Mouse (Mus musculus) forebrain, embryonic 10.5 days (tissue): Measurements from ENCODE around the gene Ccdc173. TPM values are rescaled to one million over a fixed set of nuclear protein-coding genes. Genes with fewer than 3 reads are reported as not detected.

Experiments used
- DNase-seq: peaks from one replicate; pipeline ENCODE4 v3.0.0-alpha.2; 2017; ENCODE audit warnings: low spot score; ENCODE audit errors: extremely low spot score
- H3K27ac ChIP-seq: fragments of 300-500 bp; sonication (generic); 2 replicates; pipeline ENCODE4 v1.5.1; 2016; ENCODE audit warnings: mild to moderate bottlenecking
- H3K27me3 ChIP-seq: fragments of 300-500 bp; sonication (generic); 2 replicates; pipeline ENCODE4 v1.6.1; 2016; ENCODE audit warnings: mild to moderate bottlenecking; ENCODE audit not compliant: poor library complexity, severe bottlenecking
- H3K36me3 ChIP-seq: fragments of 300-500 bp; sonication (generic); replicated peaks from 2 replicates; pipeline ENCODE4 v1.6.1; 2016; ENCODE audit warnings: mild to moderate bottlenecking, moderate library complexity
- H3K4me1 ChIP-seq: fragments of 300-500 bp; sonication (generic); 2 replicates; pipeline ENCODE4 v1.6.1; 2016
- H3K4me3 ChIP-seq: fragments of 300-500 bp; sonication (generic); 2 replicates; pipeline ENCODE4 v1.5.1; 2016; ENCODE audit warnings: mild to moderate bottlenecking, moderate library complexity
- H3K9me3 ChIP-seq: fragments of 300-500 bp; sonication (generic); 2 replicates; pipeline ENCODE4 v1.6.1; 2016; ENCODE audit warnings: mild to moderate bottlenecking, moderate library complexity
- WGBS: fragments of 180-500 bp; shearing (Covaris S2); methylation state at CpG from one replicate; pipeline ENCODE4 v1.1.7; 2016; 5-methylcytosine and 5-hydroxymethylcytosine counted together
- polyA plus RNA-seq: library from polyadenylated mRNA; unstranded; fragments of >200 nt; fragmentation: Nextera tagmentation; extraction: Ambion mirVana; gene quantifications from 2 replicates; pipeline ENCODE4 v1.2.1, GENCODE M21; 2016

Gene Ccdc173
- polyA plus RNA-seq, 1 experiment from 2014 or later: 2.9 TPM

- no peak for DNase-seq
- no peak overlapping the region for H3K27ac ChIP-seq
- H3K36me3 ChIP-seq: peaks cover 24% of the 10 kb centered on the region
- no peaks in the 10 kb centered on the region for H3K27me3 ChIP-seq
- H3K4me3 ChIP-seq: no peak overlapping the region
- H3K9me3 ChIP-seq: no peaks in the 10 kb centered on the region
- H3K4me1 ChIP-seq: no peaks in the 10 kb centered on the region
- WGBS: 90% methylated on average over 3 of the region's 3 CpGs
These were observed 16.0 kb downstream of the Ccdc173 start for GRCm38 (mm10) chr2:69773331-69773730.

- 97% methylated on average over 1 of the region's 1 CpGs for WGBS
- no peak overlapping the region for H3K27ac ChIP-seq
These were observed 24.7 kb downstream of the Ccdc173 start for GRCm38 (mm10) chr2:69764716-69765115.

GRCm38 (mm10) chr2:69763340-69763739 is 26.0 kb downstream of the Ccdc173 start:
- no peaks in the 10 kb centered on the region for H3K9me3 ChIP-seq
- H3K27me3 ChIP-seq: no peaks in the 10 kb centered on the region
- 92% methylated on average over 4 of the region's 4 CpGs for WGBS
- DNase-seq: no peak
- peaks cover 4% of the 10 kb centered on the region for H3K36me3 ChIP-seq
- H3K4me1 ChIP-seq: 0 out of 2 replicates have a peak, but pooled peaks cover 4% of the 10 kb centered on the region
- no peak overlapping the region for H3K4me3 ChIP-seq
- H3K27ac ChIP-seq: no peak overlapping the region

More at GRCm38 (mm10) chr2:69764716-69765115, 24.7 kb downstream of the Ccdc173 start:
- Histone ChIP-seq H3K9me3 (no peaks in the 10 kb centered on the region), H3K36me3 (peaks cover 4% of the 10 kb centered on the region), H3K27me3 (no peaks in the 10 kb centered on the region), H3K4me3 (no peak overlapping the region), H3K4me1 (0 out of 2 replicates have a peak, but pooled peaks cover 4% of the 10 kb centered on the region)
- DNase-seq: no peak

- Histone ChIP-seq H3K4me1 (0 out of 2 replicates have a peak, but pooled peaks cover 4% of the 10 kb centered on the region), H3K4me3 (no peak overlapping the region), H3K27me3 (no peaks in the 10 kb centered on the region), H3K36me3 (peaks cover 4% of the 10 kb centered on the region), H3K27ac (no peak overlapping the region), H3K9me3 (no peaks in the 10 kb centered on the region)
- no peak for DNase-seq
- WGBS: 75% methylated on average over 5 of the region's 5 CpGs
These were observed 28.4 kb downstream of the Ccdc173 start for GRCm38 (mm10) chr2:69760980-69761379.

GRCm38 (mm10) chr2:69745091-69745490 is 44.3 kb downstream of the Ccdc173 start:
- H3K36me3 ChIP-seq: peaks cover 100% of the 10 kb centered on the region
- no peak overlapping the region for H3K27ac ChIP-seq
- H3K4me3 ChIP-seq: no peak overlapping the region
- WGBS: 93% methylated on average over 1 of the region's 1 CpGs
- H3K9me3 ChIP-seq: peaks cover 8% of the 10 kb centered on the region; the same call in 1 of the 2 replicates
- no peak for DNase-seq
- no peaks in the 10 kb centered on the region for H3K4me1 ChIP-seq
- H3K27me3 ChIP-seq: no peaks in the 10 kb centered on the region

GRCm38 (mm10) chr2:69723519-69723825 is 65.9 kb downstream of the Ccdc173 start:
- Histone ChIP-seq H3K36me3 (peaks cover 8% of the 10 kb centered on the region; the same call in 1 of the 2 replicates), H3K9me3 (no peaks in the 10 kb centered on the region), H3K4me3 (peak overlapping the region; percentile 98), H3K27ac (peak overlapping the region; percentile 97), H3K4me1 (peaks cover 16% of the 10 kb centered on the region), H3K27me3 (peaks cover 5% of the 10 kb centered on the region; the same call in 1 of the 2 replicates)
- under 1% methylated on average over 13 of the region's 13 CpGs for WGBS
- DNase-seq: no peak

- Histone ChIP-seq H3K27me3 (peaks cover 5% of the 10 kb centered on the region; the same call in 1 of the 2 replicates), H3K4me1 (peaks cover 16% of the 10 kb centered on the region), H3K4me3 (peak overlapping the region; percentile 98), H3K36me3 (peaks cover 8% of the 10 kb centered on the region; the same call in 1 of the 2 replicates), H3K27ac (peak overlapping the region; percentile 97), H3K9me3 (no peaks in the 10 kb centered on the region)
- WGBS: under 1% methylated on average over 90 of the region's 91 CpGs
- peak; percentile 93 for DNase-seq
These were observed 66.5 kb downstream of the Ccdc173 start for GRCm38 (mm10) chr2:69722650-69723518.

GRCm38 (mm10) chr2:69722273-69722649 is 67.1 kb downstream of the Ccdc173 start, which contains the start of gene Ppig:
Gene Ppig (plus strand): TSS chr2:69722545.
- H3K36me3 ChIP-seq: peaks cover 8% of the 10 kb centered on the region; the same call in 1 of the 2 replicates
- peak within 1 kb of the TSS; percentile 97 for H3K27ac ChIP-seq
- DNase-seq: no peak
- H3K9me3 ChIP-seq: no peaks in the 10 kb centered on the region
- H3K27me3 ChIP-seq: peaks cover 5% of the 10 kb centered on the region; the same call in 1 of the 2 replicates
- 5% methylated on average over 12 of the region's 12 CpGs for WGBS
- peaks cover 16% of the 10 kb centered on the region for H3K4me1 ChIP-seq
- peak within 1 kb of the TSS; percentile 98 for H3K4me3 ChIP-seq

- no peak for DNase-seq
These were observed 70.3 kb downstream of the Ccdc173 start for GRCm38 (mm10) chr2:69719121-69719520.

GRCm38 (mm10) chr2:69716483-69716882 is 72.9 kb downstream of the Ccdc173 start:
- Histone ChIP-seq H3K4me3 (no peak overlapping the region), H3K4me1 (peaks cover 16% of the 10 kb centered on the region), H3K36me3 (no peaks in the 10 kb centered on the region), H3K27ac (no peak overlapping the region), H3K27me3 (peaks cover 5% of the 10 kb centered on the region; the same call in 1 of the 2 replicates), H3K9me3 (no peaks in the 10 kb centered on the region)
- DNase-seq: no peak
- 86% methylated on average over 3 of the region's 3 CpGs for WGBS

More at GRCm38 (mm10) chr2:69719121-69719520, 70.3 kb downstream of the Ccdc173 start:
- no peak overlapping the region for H3K27ac ChIP-seq
- WGBS: 89% methylated on average over 1 of the region's 1 CpGs
- peaks cover 12% of the 10 kb centered on the region for H3K4me1 ChIP-seq
- no peaks in the 10 kb centered on the region for H3K36me3 ChIP-seq
- peaks cover 5% of the 10 kb centered on the region; the same call in 1 of the 2 replicates for H3K27me3 ChIP-seq
- no peak overlapping the region for H3K4me3 ChIP-seq
- no peaks in the 10 kb centered on the region for H3K9me3 ChIP-seq

- Histone ChIP-seq H3K36me3 (peaks cover 19% of the 10 kb centered on the region), H3K4me3 (no peak overlapping the region), H3K27me3 (no peaks in the 10 kb centered on the region), H3K27ac (no peak overlapping the region), H3K9me3 (no peaks in the 10 kb centered on the region), H3K4me1 (peaks cover 16% of the 10 kb centered on the region)
- 82% methylated on average over 5 of the region's 5 CpGs for WGBS
- no peak for DNase-seq
These were observed 75.2 kb downstream of the Ccdc173 start for GRCm38 (mm10) chr2:69714126-69714525.

- WGBS: 38% methylated on average over 4 of the region's 4 CpGs
- Histone ChIP-seq H3K4me1 (peaks cover 16% of the 10 kb centered on the region), H3K4me3 (peak overlapping the region; percentile 90), H3K36me3 (peaks cover 20% of the 10 kb centered on the region), H3K9me3 (no peaks in the 10 kb centered on the region), H3K27me3 (no peaks in the 10 kb centered on the region), H3K27ac (no peak overlapping the region; the same call in 1 of the 2 replicates)
- DNase-seq: no peak
These were observed 75.8 kb downstream of the Ccdc173 start for GRCm38 (mm10) chr2:69713626-69714014.
